ENCODE assay signal across 15 mouse cellular contexts in the genomic region with DNA sequence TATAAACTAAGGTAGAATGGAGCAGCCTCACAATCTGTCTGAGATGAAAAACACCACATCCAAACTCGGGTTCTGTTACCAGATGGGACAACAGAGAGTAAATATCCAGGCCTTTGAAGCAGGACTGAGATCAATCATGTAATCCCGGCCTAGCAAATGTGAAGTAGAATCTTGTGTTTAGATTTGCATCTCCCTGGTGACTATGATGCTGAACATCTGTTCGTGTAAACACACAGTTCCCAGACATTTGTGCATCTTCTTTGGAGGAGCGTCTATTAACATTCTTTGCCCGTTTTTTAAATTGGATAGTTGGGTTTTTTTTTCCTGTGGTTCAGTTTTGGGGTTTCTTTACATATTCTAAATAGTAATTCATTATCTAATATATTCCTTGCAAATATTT.
DNase-seq lines count a peak whose midpoint lies in the region; ATAC-seq and TF ChIP-seq lines count a peak whose summit lies in the region.
"Had no signal": no experiment of that assay in that cellular context is flagged by ENCODE, and none has a peak within 500 bp of the region (broad histone marks: within the 10 kb centered on the region; RNA-seq: fewer than 3 reads in every experiment).

No protein-coding gene starts in this region.

- no peak overlapping the region for H3K4me2 ChIP-seq in forebrain, embryonic 15.5 days (replicated peaks)
- H3K4me2 ChIP-seq in forebrain, embryonic 16.5 days (ENCODE audit: low read length), result no peak overlapping the region
- H3K4me2 ChIP-seq in limb, embryonic 14.5 days (replicated peaks; ENCODE audit: low read depth, low read length, severe bottlenecking), result no peak overlapping the region
- H3K4me2 ChIP-seq in embryonic facial prominence, embryonic 14.5 days (ENCODE audit: low read depth, low read length), result no peak overlapping the region
- H3K4me2 ChIP-seq in midbrain, postnatal 0 days (ENCODE audit: low read depth, low read length, poor library complexity, severe bottlenecking), result no peak overlapping the region
- H3K4me2 ChIP-seq: limb, embryonic 13.5 days had no signal

- WGBS in forebrain, embryonic 15.5 days, result 44% methylated on average over 5 of the region's 5 CpGs
- WGBS in forebrain, embryonic 16.5 days, result 49% methylated on average over 5 of the region's 5 CpGs
- WGBS in limb, embryonic 14.5 days, result 45% methylated on average over 5 of the region's 5 CpGs
- 59% methylated on average over 5 of the region's 5 CpGs for WGBS in limb, embryonic 10.5 days
- WGBS in embryonic facial prominence, embryonic 14.5 days, result 35% methylated on average over 5 of the region's 5 CpGs
- WGBS in midbrain, postnatal 0 days, result 47% methylated on average over 5 of the region's 5 CpGs

- no peaks in the 10 kb centered on the region for H3K36me3 ChIP-seq in forebrain, embryonic 15.5 days
- H3K36me3 ChIP-seq in forebrain, embryonic 16.5 days (ENCODE audit: control insufficient read depth, insufficient read depth), result no peaks in the 10 kb centered on the region
- H3K36me3 ChIP-seq in limb, embryonic 14.5 days (ENCODE audit: control insufficient read depth, insufficient read depth, low read length), result no peaks in the 10 kb centered on the region
- H3K36me3 ChIP-seq in limb, embryonic 10.5 days, result no peaks in the 10 kb centered on the region
- H3K36me3 ChIP-seq in embryonic facial prominence, embryonic 14.5 days (ENCODE audit: control insufficient read depth, insufficient read depth, low read length), result no peaks in the 10 kb centered on the region
- no peaks in the 10 kb centered on the region for H3K36me3 ChIP-seq in midbrain, postnatal 0 days (ENCODE audit: insufficient read depth, low read length)
- H3K36me3 ChIP-seq: limb, embryonic 13.5 days had no signal

- peak overlapping the region; percentile 44; the same call in 1 of the 2 replicates for H3K27ac ChIP-seq in forebrain, embryonic 15.5 days (replicated peaks)
- no peak overlapping the region for H3K27ac ChIP-seq in forebrain, embryonic 16.5 days (ENCODE audit: low read length)
- 0 out of 2 replicates have a peak overlapping the region, but pooled peaks have one; percentile 10 for H3K27ac ChIP-seq in limb, embryonic 14.5 days (replicated peaks; ENCODE audit: low read depth, low read length)
- no peak overlapping the region for H3K27ac ChIP-seq in limb, embryonic 10.5 days
- no peak overlapping the region for H3K27ac ChIP-seq in embryonic facial prominence, embryonic 14.5 days (replicated peaks; ENCODE audit: low read depth, low read length)
- no peak overlapping the region for H3K27ac ChIP-seq in midbrain, postnatal 0 days (ENCODE audit: low read depth, low read length)
- H3K27ac ChIP-seq: limb, embryonic 13.5 days; macrophage had no signal

- H3K27me3 ChIP-seq in forebrain, embryonic 15.5 days, result no peaks in the 10 kb centered on the region
- H3K27me3 ChIP-seq in forebrain, embryonic 16.5 days (replicated peaks; ENCODE audit: control insufficient read depth, insufficient read depth, low read length), result no peaks in the 10 kb centered on the region
- no peaks in the 10 kb centered on the region for H3K27me3 ChIP-seq in limb, embryonic 14.5 days (ENCODE audit: control insufficient read depth, insufficient read depth, low read length)
- no peaks in the 10 kb centered on the region for H3K27me3 ChIP-seq in limb, embryonic 10.5 days (ENCODE audit: low read depth, poor library complexity, severe bottlenecking)
- H3K27me3 ChIP-seq in embryonic facial prominence, embryonic 14.5 days (replicated peaks; ENCODE audit: control insufficient read depth, insufficient read depth, low read length), result no peaks in the 10 kb centered on the region
- H3K27me3 ChIP-seq in midbrain, postnatal 0 days (ENCODE audit: insufficient read depth, low read length), result no peaks in the 10 kb centered on the region
- H3K27me3 ChIP-seq: limb, embryonic 13.5 days had no signal

- no peak for TF ChIP-seq POLR2A in limb, embryonic 14.5 days (IDR thresholded peaks at IDR 0.05; ENCODE audit: borderline replicate concordance, extremely low read depth, insufficient read depth, insufficient read length)

- no peak for ATAC-seq in forebrain, embryonic 15.5 days (replicated peaks)
- no peak for ATAC-seq in forebrain, embryonic 16.5 days
- ATAC-seq in limb, embryonic 14.5 days (ENCODE audit: low FRiP score, low read depth), result no peak
- no peak for ATAC-seq in embryonic facial prominence, embryonic 14.5 days (ENCODE audit: low read depth)
- no peak for ATAC-seq in midbrain, postnatal 0 days (ENCODE audit: low FRiP score)
- ATAC-seq: inflammation-experienced regulatory T-cells, adult 6 months had no signal

- DNase-seq in limb, embryonic 14.5 days (ENCODE audit: low spot score), result no peak
- no peak for DNase-seq in limb, embryonic 10.5 days (ENCODE audit: low spot score)
- DNase-seq in embryonic facial prominence, embryonic 14.5 days (ENCODE audit: low spot score), result peak; percentile 63
- DNase-seq in midbrain, postnatal 0 days (ENCODE audit: low spot score), result peak; percentile 31
- no peak for DNase-seq in liver
- no peak for DNase-seq in right cerebral cortex, postnatal 25 days
- DNase-seq: adrenal gland, adult 8-10 months; cerebellum, adult 8-10 months; heart, adult 11 months; kidney, postnatal 4 days had no signal

- TF ChIP-seq CTCF in midbrain, postnatal 0 days (IDR thresholded peaks at IDR 0.05), result no peak

- H3K9ac ChIP-seq in forebrain, embryonic 15.5 days (replicated peaks), result no peak overlapping the region
- H3K9ac ChIP-seq in forebrain, embryonic 16.5 days (replicated peaks; ENCODE audit: low read depth, low read length), result no peak overlapping the region
- no peak overlapping the region for H3K9ac ChIP-seq in limb, embryonic 14.5 days (ENCODE audit: low read depth, low read length, severe bottlenecking)
- no peak overlapping the region for H3K9ac ChIP-seq in embryonic facial prominence, embryonic 14.5 days (ENCODE audit: low read depth, low read length)
- H3K9ac ChIP-seq in midbrain, postnatal 0 days (replicated peaks; ENCODE audit: low read length, poor library complexity, severe bottlenecking), result no peak overlapping the region
- H3K9ac ChIP-seq: limb, embryonic 13.5 days had no signal

- no peaks in the 10 kb centered on the region for H3K9me3 ChIP-seq in forebrain, embryonic 15.5 days
- no peaks in the 10 kb centered on the region for H3K9me3 ChIP-seq in forebrain, embryonic 16.5 days (ENCODE audit: control insufficient read depth, low read length)
- no peaks in the 10 kb centered on the region for H3K9me3 ChIP-seq in limb, embryonic 14.5 days (ENCODE audit: control insufficient read depth, low read length)
- no peaks in the 10 kb centered on the region for H3K9me3 ChIP-seq in limb, embryonic 10.5 days (replicated peaks)
- H3K9me3 ChIP-seq in embryonic facial prominence, embryonic 14.5 days (ENCODE audit: control insufficient read depth, low read length), result no peaks in the 10 kb centered on the region
- no peaks in the 10 kb centered on the region for H3K9me3 ChIP-seq in midbrain, postnatal 0 days (ENCODE audit: low read length)
- H3K9me3 ChIP-seq: limb, embryonic 13.5 days had no signal

- H3K4me3 ChIP-seq in forebrain, embryonic 15.5 days, result no peak overlapping the region
- H3K4me3 ChIP-seq in forebrain, embryonic 16.5 days (replicated peaks; ENCODE audit: low read length), result no peak overlapping the region
- H3K4me3 ChIP-seq in limb, embryonic 14.5 days (replicated peaks; ENCODE audit: low read length), result no peak overlapping the region
- no peak overlapping the region for H3K4me3 ChIP-seq in limb, embryonic 10.5 days
- no peak overlapping the region for H3K4me3 ChIP-seq in embryonic facial prominence, embryonic 14.5 days (ENCODE audit: low read depth, low read length)
- no peak overlapping the region for H3K4me3 ChIP-seq in midbrain, postnatal 0 days (ENCODE audit: low read depth, low read length)
- H3K4me3 ChIP-seq: limb, embryonic 13.5 days had no signal

- peaks cover 54% of the 10 kb centered on the region for H3K4me1 ChIP-seq in forebrain, embryonic 15.5 days
- H3K4me1 ChIP-seq in forebrain, embryonic 16.5 days (replicated peaks; ENCODE audit: control insufficient read depth, insufficient read depth, low read length), result peaks cover 29% of the 10 kb centered on the region
- H3K4me1 ChIP-seq in limb, embryonic 14.5 days (ENCODE audit: control insufficient read depth, insufficient read depth, low read length), result peaks cover 23% of the 10 kb centered on the region
- peaks cover 18% of the 10 kb centered on the region; the same call in 1 of the 2 replicates for H3K4me1 ChIP-seq in limb, embryonic 10.5 days
- H3K4me1 ChIP-seq in embryonic facial prominence, embryonic 14.5 days (ENCODE audit: control insufficient read depth, insufficient read depth, low read length), result peaks cover 29% of the 10 kb centered on the region
- peaks cover 10% of the 10 kb centered on the region for H3K4me1 ChIP-seq in midbrain, postnatal 0 days (ENCODE audit: insufficient read depth, low read length)

Comparison
In these comparisons a context has a peak if more than half of its experiments do, and no peak if none do; other contexts are left out.
1. H3K27ac ChIP-seq: peak in forebrain, embryonic 15.5 days (single experiment) and limb, embryonic 14.5 days (single experiment); none in forebrain, embryonic 16.5 days (single experiment), limb, embryonic 10.5 days (single experiment), embryonic facial prominence, embryonic 14.5 days (single experiment) and midbrain, postnatal 0 days (single experiment).
2. DNase-seq: peak in embryonic facial prominence, embryonic 14.5 days (single experiment) and midbrain, postnatal 0 days (single experiment); none in limb, embryonic 14.5 days (single experiment), limb, embryonic 10.5 days (single experiment), liver (single experiment) and right cerebral cortex, postnatal 25 days (single experiment).